Mouse (Mus musculus) right cerebral cortex, adult 18-20 months (tissue): ENCODE measurements around the gene Papolb.

ENCODE experiments used
- DNase-seq: peaks from one replicate; pipeline ENCODE4 v3.0.0; 2022; ENCODE audit warnings: mixed read lengths

Gene Papolb

DNA sequence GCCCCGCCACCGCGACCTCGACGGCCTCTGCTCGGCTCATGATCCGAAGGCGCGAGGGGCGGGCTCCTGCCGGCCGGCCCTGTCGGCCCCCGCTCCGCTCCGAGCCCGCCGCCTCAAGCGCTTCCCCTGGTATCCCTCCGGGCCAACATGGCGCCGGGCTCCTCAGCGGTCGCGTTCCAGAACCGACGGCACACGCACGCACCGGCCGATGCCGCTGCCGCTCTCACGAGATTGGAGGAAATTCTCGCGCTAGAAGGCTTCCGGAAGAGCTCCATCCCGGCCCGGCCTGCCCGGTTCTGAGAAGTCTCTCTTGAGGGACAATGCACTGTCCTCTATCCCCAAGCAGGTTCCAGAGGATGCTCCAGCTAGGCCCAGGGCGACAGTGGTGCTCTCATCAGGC, at the start of gene Papolb:
Gene Papolb, minus strand, starts transcription at position 162 of the 400 bp plus-strand sequence.
- DNase-seq = no peak

DNA sequence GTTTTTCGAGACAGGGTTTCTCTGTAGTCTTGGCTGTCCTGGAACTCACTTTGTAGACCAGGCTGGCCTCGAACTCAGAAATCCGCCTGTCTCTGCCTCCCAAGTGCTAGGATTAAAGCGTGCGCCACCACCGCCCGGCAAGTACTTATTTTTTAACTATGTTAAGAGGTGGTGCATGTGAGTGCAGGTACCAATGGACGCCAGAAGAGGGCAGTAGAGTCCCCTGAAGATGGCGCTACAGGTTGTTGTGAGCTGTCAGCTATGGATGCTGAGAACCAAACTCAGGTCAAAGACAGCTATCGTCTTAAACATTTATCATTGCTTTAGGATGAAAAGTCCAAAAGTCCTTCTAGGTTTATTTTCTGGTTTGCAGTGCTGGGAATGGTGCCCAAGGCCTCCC, 48.3 kb upstream of the Papolb start:
- DNase-seq = no peak

DNA sequence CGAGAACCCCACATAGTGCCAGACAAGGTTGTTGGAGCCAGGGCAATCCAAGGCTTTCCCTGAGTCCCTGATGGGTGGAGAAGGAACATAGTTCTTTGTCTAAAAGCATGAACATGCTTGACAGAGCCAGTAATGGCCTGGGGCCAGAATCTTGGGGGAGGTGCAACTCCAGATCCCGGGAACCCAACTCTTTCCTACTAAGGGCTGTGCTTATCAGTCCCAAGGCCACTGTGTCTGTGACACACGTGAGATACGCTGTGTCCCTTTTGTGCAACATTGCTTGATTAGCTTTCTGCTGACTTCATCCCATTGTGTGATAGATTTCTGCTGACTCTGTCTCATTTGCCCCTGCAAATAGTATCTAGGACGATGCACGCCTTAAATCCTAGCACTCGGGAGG, 47.0 kb upstream of the Papolb start:
- DNase-seq = no peak

DNA sequence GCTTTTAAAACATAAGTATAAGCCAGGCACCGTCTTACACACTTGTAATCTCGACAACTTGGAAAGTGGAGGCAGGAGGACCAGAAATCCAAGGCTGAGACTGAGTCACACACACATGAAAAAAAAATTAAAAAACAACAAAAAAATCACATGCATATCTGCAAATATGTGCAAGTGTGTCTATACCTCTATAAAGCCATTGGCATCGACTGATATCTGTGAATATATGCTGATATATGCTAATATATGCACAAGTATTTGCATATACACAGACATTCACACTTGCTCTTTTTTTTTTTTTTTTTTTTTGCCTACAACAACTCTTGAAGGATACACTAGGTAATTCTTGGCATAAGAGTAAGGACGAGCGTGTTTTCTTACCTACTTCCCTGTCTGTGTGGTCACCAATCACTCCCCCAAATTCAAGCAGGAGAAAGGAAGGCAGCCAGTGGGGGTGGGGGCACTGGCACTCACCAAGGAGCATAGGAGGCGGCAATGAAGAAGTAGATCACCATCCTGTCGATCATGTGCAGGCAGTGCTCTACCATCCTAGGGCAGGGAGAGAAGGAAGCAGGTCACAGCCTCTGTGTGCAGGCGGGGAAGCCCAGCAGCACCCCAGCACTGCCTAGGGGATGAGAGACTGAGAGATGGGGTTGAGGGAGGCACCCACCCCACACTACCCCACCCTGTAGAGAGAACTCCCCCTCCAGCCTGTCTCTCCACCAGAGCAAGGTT, 44.6 kb upstream of the Papolb start:
- no peak for DNase-seq

DNA sequence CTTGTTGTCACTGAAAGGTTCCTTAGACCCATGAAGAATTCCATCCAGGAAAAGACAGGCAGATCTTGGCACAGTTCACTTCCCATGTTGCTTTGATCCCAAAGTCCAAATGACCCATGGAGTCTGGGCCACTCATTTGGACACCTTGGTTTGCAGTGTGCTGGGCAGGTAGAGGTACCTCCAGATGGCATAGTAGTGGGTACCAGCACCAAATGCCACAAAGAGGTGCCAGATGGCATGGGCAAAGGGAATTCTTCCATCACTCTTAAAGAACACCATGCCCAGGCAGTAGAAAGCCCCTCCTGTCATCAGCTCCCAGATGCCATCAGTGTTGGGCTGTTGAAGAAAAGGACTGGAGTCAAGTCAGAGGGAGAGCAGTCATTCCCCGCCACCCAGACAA, 34.7 kb upstream of the Papolb start:
- no peak for DNase-seq

DNA sequence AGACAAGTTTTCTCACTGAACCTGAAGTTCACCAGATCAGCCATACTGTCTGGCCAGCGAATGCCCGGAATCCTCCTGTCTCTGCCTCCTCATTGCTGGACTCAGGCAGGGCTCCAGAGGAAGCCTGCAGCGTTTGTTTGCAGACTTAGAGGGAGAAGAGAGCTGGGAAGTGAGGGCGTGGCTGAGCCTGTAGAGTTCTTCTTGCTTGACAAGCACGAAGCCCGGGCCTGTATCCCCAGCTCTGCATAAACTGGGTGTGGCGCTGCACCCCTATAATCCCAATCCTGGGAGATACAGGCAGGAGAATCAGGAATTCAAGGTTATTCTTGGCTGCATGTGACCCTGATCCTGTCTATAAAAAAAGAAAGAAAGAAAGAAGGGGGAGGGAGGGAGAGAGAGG, 30.4 kb upstream of the Papolb start:
- no peak for DNase-seq

DNA sequence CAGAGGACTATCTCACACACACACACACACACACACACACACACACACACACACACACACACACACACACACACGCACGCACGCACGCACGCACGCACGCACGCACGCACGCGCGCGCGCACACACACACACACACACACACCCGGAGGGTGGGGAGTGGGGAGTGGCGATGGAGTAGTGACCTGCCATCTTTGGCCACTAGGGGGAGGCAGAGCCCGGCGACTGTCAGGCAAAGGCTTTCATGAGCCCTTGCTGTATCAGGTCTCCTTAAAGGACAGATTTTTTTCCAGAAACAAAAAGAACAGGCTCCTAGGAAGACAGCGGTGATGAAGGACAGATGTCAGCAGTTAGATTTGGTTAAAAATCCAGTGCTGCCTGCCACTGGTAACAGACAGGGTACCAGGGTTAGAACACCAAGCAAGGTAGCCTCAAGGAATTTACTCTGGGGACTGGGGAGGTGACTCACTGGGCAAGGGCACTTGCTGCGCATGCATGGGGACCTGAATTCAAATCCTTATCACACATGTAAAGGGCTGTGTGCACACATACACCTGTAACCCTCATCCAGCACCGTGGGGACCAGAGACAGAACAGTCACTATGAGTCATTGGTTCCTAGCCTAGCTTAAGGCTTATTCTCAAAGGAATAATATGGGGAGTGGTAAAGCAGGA, 27.7 kb upstream of the Papolb start:
- DNase-seq = peak; percentile 87

DNA sequence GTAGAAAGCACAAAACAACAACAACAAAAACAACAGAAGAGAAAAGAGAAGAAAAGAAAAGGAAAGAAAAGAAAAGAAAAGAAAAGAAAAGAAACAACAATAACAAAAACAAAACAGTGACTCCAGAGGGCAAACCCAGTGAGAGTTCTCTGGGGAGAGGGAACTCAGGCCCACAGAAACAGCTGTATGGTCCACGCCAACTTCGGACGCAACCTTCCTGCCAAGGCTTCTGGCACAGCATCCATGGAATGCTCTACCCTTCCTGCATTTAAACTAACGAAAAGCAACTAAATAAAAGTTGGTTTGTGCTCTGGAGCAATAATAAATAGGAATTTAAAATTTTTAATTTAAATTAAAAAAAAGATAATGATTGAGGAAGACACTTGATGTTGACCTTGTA, 26.8 kb upstream of the Papolb start:
- DNase-seq = no peak

DNA sequence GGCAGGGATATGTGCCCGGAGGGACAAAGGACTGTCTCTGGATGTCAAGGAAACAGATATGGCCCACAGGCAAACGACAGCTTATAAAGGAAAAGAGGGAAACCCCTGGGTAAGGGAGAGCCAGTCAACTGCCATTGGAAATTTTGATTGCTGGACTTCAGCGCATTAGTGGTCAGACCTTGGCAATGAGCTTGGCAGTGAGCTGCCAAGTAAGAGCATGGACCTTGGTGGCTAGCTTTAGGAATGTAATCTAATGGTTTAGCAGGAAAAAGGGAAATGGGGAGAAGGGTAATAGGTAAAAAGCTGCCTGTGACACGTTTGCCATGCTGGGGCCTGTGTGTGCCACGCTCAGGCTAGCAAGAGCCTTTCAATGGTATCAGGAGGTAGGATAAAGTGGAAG, 26.0 kb upstream of the Papolb start:
- no peak for DNase-seq

DNA sequence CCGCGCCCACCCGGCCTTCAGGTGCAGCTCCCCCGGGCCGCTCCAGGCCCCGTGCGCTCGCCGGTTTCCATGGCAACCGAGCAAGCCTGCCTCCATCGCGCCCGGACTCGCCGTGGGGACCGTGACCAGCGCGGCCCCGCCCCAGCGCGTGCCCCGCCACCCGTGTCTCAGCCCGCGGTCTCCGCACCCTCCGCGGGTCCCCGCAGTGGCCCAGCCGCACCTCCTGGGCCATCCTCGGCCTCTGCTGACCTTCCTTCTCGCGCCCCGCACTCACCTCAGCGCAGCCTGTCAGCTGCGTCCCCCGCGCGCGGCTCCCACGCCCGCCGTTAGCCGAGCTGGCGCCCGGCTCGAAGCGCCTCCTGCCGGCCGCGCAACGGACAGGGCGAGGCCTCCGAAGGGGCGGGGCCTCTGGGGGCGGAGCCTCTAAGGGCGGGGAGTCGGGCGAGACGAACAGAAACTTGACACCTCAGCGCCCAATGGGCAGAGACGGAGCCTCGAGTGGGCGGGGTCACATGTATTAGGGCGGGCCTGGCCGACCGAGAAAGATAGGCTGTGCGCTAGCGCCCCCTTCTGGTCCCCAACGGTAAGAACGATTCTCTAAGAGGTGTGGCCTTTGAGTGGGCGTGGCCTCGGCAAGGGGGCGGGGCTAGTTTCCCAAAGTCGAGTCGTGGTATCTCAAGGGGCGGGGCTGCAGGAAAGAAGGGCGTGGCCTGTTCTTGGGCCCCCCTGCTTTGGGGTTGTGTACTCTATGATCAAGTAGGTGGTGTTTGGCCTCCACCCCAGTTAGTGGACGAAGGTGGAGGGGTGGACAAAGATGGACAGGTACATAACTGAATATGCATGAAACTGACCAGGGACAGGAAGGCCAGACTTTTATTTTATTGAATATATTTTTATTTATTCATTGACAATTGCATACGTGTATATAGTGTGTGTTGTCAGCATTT, 21.1 kb upstream of the Papolb start, which contains the start of gene Radil:
Gene Radil, minus strand, starts transcription at position 393 of the 947 bp plus-strand sequence.
- peak; percentile 99 for DNase-seq

DNA sequence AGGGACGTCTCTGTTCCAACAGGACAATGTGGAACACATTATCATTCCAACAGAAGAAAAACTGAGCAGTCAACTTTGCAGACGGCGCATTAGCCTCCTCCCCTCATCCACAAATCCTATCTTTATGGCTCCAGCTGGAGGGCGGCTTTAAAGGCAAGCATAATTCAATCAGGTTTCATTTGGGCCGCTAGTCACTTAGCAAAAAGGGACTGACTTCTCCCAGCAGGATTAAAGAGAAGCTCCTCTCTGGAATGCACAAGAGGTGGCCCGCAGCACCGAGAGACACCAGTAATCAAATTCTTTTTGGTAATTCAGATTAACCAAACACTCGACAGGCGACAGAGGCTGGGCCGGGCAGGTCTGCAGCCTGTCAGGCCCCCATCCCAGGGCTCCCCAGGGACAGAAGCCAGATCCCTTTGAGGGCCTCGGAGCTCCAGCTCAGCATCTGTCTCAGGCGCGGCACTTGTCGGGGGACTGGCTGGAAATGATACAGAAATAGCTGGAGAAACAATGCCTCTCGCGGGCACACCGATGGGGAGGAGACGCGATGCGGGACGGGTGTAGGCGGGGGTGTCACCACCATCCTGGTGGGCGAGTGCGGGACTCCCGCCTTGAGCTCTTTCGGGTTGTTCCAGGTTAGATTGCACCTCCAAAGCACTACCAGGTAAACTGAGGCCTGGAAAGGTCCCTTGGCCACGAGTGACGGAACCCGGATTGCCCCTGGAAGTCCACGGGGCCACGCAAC, 20.3 kb upstream of the Papolb start:
- DNase-seq = peak; percentile 57

DNA sequence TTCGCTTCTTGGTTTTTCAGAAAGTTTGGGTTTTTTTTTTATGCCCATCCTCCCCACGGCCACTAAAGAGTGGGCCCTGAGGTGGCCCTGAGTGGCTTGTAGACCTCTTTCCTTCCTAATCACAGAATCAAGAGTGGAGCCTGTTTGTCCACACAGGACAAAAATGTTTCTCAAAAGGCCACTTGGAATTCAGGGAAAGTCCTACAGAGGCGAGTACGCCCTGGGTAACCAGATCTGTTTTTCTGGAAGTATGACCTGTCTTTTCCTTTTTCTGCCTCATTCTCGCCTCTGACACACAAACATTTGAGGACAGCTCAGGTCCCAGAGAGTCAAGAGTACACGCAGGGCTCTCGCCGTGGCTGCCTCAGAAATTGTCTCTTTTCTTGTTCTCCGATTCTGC, 19.6 kb upstream of the Papolb start:
- no peak for DNase-seq

DNA sequence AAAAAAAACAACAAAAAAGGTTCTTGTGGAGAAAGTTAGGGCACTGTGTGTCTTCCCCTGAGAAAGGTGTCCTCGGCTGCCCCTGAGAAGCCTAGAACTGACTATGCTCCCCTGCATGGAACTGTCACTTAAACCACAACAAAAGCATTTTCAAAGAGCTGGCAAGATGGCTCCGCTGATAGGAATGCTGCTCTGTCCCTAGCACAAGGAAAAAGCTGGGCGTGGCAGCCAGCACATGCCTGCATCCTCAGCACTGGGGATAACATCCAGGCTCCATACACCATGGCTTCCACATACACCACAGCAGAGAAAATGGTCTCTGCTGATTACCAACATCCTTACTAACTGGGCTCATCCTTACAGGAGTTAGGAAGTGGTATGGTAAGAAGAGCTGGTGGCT, 17.2 kb upstream of the Papolb start:
- no peak for DNase-seq

DNA sequence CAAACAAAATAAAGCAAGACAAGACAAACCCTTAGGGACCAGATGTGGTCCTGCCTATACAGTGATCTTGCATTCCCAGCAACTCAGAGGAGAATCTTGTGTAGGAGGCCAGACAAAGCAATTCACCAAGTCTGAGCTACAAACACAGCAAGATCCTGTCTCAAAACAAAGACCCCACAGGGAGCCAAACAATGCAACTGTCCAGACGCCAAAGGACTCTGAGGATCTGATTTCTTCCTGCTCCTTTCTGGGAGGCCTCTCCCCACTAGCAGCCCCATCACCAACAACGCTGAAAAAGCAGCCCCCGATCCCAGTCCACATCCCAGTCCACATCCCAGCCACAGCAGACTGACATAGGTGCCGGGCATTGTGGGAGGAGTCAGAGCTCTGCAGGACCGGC, 16.5 kb upstream of the Papolb start:
- DNase-seq = no peak

DNA sequence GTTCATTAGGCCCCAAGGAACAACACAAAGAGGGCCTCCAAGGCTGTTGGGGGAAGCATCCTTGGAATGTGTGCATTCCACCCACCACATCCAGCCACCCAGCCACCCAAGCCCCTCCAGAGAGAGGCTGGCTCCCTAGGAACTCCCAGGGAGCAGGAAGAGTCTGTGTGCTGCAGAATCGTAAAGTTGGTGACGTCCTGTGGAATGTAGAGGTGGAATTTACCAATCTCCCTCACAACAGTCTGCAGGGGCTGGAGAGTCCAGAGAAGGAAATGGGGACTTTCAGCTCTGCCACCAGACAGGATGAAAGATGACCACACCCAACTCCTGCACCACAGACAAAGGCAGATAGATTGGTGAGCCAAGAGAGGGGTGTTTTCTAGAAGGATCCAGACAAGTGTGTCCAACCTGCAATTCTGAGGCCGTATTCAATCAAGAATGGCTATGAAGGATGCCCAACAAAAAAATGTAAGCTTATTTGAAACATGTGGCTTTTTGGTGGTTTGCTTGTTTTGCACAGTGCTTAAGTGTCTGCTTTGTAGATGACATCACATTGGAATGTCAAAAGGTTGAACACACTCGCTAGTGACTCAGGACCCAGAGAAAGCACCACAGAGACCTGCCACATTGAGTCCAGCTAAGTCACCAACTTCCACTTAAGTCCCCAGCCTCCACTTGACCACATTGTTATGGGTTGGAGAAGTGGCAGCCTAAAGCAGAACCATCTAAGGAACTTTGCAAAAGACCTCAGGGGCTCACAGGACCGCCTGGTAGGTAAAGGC, 15.3 kb upstream of the Papolb start:
- no peak for DNase-seq

DNA sequence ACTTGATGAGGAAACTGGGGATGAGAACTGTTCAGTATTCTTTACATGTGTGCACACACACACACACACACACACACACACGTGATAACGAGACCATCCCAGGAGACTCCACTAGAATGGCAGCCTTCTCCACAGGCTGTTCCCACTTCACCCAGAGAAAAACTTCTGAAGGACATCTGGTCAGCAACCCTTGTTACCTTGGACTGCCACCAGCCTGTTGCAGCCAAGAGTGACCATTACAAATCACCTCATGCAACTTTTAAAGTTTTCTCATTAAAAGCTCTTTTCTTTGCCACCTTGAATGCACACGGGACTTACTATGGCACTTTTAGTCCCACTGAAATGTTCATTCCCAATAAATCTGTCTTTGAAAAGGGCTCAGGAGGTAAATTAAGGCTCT, 7.4 kb upstream of the Papolb start:
- DNase-seq = no peak

DNA sequence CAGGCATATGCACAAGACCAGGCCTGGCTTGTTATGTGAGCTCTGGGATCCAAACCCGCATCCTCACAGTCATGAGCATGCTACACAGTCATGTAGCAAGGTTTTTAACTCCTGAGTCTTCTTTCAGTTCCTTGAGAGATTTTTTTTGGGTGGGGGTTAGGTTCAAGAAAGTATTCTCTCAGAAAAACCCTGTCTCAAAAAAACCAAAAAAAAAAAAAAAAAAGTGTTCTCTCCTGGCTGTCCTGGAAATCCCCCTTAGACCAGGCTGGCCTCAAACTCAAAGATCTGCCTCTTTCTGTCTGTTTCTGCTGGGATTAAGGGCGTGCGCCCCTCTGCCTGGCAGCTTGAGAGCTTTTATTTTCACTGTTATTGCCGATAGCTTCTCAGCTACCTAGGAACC, 5.5 kb upstream of the Papolb start:
- no peak for DNase-seq

DNA sequence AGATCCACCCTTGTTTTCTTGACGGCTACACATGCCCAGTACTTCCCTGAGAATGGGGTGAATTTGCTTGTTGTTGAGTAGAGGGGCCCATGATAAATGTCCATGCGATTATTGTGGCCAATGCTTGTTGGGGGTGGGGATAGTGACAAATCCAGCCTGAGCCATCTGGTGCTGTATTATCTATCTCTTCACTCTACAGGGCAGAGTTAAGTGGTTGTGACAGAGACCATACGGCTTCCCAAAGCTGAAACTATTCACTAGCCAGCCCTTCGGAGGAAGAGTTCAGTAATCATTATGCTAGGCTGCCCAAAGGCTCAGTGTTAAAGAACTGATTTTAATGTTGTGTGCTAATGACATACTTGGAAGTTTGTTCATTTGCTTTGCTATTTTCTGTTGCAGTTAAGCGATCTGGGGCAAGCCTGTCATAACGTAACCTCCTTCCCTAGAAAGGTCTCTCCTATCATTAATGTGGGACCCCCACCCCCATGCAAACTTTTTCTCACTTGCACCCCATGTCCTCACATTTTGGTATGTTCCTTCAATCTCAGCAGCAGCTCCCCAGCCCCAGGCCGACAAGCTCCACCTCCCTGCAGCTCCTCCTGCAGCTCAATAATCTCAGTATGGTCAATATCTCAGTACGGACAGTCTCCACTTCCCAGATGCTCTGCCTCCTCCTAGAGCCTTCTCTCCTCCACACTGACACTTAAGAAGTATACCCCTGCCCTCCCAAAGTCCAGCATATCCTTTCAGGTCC, 5.0 kb downstream of the Papolb start:
- DNase-seq = no peak

DNA sequence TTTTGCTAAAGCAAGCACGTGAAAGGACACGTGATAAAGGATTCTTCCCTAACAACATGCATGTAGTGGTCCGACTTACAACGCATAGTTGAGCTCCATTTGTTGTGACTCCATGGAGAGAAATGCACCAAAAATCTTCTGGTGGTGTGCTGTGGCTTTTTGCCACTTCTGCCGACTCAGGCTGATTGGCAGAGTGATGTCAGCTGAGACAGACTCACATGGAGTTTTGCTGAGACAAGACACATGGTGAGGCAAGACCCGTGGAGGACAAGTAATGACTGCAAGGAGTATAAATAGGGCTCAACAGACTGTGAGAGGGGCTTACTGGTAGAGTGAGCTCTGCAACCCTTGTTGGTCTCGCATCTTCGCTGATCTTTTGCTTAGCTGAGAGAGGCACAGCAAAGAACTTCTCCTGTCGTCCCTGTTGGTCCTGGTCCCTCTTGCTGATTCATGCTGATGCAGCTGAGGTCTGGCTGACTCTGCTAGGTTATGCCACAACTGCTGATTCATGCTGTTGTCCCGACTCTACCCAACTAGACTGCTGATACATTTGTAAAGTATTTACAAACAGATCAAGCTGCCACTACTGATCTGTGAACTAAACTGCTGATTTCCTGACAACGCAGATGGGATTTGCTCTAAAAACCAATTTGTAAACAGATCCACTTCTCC, 8.5 kb downstream of the Papolb start:
- no peak for DNase-seq

DNA sequence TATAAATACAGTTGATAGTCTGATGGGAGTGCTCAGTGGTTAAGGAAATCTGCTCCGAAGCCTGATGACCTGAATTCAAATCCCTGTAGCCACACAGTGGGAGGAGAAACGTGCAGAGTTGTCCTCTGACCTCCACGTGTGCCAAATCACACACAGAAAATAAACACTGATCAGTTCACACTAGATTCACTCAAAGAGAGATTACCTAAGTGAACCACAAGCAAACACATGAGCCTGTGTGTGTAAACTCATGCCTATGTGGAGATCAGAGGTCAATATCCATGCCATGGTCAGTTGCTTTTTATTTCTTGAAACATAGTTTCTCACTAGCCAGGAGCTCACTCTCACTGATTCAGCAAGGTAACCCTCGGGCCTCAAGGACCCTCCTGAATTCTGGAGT, 9.5 kb downstream of the Papolb start:
- DNase-seq = no peak

DNA sequence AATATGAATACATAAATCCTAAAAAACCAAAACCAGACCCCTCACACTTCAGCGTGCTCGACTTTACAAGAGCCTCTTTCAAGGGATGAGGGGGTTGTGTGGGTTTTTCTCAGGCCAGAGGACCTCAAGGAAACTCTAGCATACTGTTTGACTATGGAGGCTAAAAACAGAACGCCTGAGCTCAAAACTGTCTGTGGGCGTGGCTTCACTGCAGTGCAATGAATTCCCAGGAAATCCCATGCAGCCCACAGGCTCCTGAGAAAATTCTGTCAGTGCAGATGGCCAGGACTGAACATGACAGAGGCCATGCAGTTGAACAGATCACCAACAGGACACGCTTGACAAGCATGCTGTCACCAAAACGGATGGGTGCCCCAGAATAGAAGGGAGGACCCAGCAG, 10.9 kb downstream of the Papolb start:
- peak; percentile 39 for DNase-seq
